Mouse (Mus musculus): ENCODE data around the gene Hist1h4f. TPM values are rescaled to one million over a fixed set of nuclear protein-coding genes. Genes with fewer than 3 reads are reported as not detected.

Hist1h4f gene
- polyA plus RNA-seq, 1 experiment from 2014 or later = 2.0 TPM

DNA sequence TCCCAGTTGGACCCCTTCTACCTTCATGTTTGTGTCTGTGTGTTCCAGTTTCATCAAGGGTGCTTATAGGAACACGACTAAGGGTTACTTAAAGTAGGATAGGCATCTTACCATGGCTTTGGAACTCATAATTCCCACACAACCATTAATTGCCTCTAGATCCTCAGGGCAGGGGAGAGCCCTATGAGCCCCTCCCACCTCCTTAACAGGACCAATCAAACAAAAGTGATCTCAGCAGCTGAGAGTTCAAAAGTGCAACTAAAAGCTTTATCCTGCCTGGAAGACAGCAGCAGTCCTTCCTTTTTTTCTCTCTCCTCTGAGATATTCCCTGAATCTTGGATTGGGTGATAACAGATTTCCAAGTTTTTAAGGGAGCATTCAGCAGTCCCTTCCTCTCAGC lies 41.3 kb downstream of the Hist1h4f start:
- Histone ChIP-seq H3K9ac (no peak overlapping the region), H3K4me3 (replicated peaks) (no peak overlapping the region), H3K4me2 (no peak overlapping the region), H3K27ac (no peak overlapping the region), H3K36me3 (no peaks in the 10 kb centered on the region), H3K9me3 (no peaks in the 10 kb centered on the region), H3K4me1 (peaks cover 7% of the 10 kb centered on the region), H3K27me3 (replicated peaks) (no peaks in the 10 kb centered on the region)
- WGBS = 36% methylated on average over 1 of the region's 1 CpGs
- no peak for ATAC-seq (ENCODE audit: insufficient read depth, low FRiP score, low read depth)

DNA sequence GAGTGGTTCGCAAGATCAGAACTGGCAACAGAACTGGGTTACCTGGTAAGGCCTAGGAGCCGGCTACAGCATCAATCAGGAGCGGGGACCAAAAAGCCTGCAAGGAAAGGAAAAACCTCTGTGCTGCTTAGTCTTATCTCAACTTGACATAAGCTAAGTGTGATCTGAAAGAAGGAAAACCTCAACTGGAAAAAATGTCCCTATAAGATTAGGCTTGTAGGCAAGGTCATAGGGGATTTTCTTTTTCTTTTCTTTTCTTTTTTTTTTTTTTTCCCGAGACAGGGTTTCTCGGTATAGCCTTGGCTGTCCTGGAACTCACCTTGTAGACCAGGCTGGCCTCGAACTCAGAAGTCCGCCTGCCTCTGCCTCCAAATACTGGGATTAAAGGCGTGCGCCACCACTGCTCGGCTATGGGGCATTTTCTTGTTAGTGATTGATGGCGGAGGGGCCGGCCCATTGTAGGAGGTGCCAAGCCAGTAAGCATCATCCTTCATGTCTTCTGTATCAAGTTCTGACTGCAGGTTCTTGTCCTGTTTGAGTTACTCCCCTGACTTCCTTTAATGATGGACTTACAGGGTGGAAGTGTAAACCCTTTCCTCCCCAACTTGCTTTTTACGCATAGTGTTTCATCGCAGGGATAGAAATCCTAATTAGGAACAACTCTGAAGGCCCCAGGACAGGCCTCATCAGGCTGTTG lies 44.5 kb downstream of the Hist1h4f start:
- Histone ChIP-seq H3K36me3 (no peaks in the 10 kb centered on the region), H3K27me3 (replicated peaks) (no peaks in the 10 kb centered on the region), H3K4me1 (peaks cover 7% of the 10 kb centered on the region), H3K9ac (no peak overlapping the region), H3K27ac (no peak overlapping the region), H3K4me2 (0 out of 2 replicates have a peak overlapping the region, but pooled peaks have one; percentile 48), H3K4me3 (replicated peaks) (no peak overlapping the region), H3K9me3 (no peaks in the 10 kb centered on the region)
- WGBS = 40% methylated on average over 14 of the region's 14 CpGs
- no peak for ATAC-seq (ENCODE audit: insufficient read depth, low FRiP score, low read depth)

DNA sequence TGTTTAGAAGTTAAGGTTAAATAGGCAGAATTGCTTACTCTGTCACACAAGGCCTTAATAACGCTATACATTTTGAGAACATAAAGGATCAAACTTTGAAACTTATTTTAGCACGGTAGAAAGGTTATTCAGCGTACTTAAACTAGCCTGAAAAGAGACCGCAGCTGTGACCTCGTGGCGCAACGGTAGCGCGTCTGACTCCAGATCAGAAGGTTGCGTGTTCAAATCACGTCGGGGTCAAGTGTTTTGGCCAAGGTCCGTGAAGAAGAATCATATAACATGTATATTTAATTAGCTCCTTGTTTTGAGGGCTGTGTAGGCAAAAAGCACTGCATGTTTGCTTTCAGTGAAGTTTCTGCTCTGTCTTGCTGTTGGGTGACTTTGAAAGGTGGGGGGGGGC lies 45.1 kb downstream of the Hist1h4f start:
- H3K9ac ChIP-seq = no peak overlapping the region
- H3K36me3 ChIP-seq = no peaks in the 10 kb centered on the region
- H3K4me1 ChIP-seq = peaks cover 7% of the 10 kb centered on the region
- no peaks in the 10 kb centered on the region for H3K9me3 ChIP-seq
- no peak overlapping the region for H3K27ac ChIP-seq
- 0 out of 2 replicates have a peak overlapping the region, but pooled peaks have one; percentile 23 for H3K4me3 ChIP-seq (replicated peaks)
- WGBS = 19% methylated on average over 13 of the region's 13 CpGs
- peak overlapping the region; percentile 48 for H3K4me2 ChIP-seq
- H3K27me3 ChIP-seq (replicated peaks) = no peaks in the 10 kb centered on the region
- ATAC-seq (ENCODE audit: insufficient read depth, low FRiP score, low read depth) = 0 out of 2 replicates have a peak, but pooled peaks have one; percentile 44

DNA sequence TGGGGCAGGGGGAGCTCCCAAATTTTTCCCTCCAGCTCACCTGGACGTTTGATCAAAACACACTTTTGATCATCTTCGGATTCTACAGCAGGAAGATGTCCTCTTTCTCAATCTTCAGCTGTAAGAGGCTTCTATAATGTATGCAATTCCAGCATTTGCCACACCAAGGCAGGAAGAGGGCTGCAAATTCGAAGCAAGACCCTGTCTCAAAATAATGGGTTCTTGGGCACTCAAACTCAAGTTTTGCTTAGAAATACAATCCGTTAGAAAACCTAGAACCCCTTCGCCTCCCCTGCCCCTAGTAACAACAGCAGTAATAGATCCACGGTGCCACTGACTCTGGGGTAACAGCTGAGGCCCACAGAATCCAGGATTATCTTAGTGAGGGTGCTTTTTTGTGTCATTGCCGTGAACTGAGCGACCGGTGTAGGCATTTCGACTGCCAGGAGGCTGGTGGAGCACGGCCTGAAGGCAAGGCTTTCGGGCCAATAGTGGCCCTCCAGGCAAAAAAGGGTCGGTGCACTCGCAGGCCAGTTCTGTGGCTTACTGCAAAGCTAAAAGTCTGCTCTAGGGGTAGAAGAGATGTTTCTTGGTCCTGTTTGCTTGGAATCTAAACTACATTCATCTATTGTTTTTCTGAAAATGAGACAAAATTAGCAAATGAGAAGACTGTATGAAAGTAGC lies 45.6 kb downstream of the Hist1h4f start:
- Histone ChIP-seq H3K4me3 (replicated peaks) (peak overlapping the region; percentile 23), H3K27me3 (replicated peaks) (no peaks in the 10 kb centered on the region), H3K4me1 (peaks cover 7% of the 10 kb centered on the region), H3K9ac (no peak overlapping the region), H3K36me3 (no peaks in the 10 kb centered on the region), H3K4me2 (peak overlapping the region; percentile 48), H3K27ac (no peak overlapping the region), H3K9me3 (no peaks in the 10 kb centered on the region)
- no peak for ATAC-seq (ENCODE audit: insufficient read depth, low FRiP score, low read depth)
- WGBS = 20% methylated on average over 14 of the region's 14 CpGs

DNA sequence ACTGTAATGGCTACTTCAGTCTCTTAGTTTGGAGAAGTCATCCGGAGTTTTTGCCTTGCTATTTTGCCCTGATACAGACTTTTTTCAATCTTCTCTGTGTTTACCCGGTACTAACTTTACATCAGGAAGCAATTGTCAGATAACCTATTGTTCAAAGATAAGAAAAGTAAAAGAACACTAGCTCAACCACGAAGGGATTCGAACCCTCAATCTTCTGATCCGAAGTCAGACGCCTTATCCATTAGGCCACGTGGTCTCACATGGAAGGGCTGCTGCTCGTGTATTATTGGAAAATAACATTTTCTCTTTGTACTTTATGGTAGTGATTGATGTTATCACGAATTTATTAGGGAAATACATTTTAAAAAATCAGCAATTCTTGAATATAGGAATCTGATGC lies 47.7 kb downstream of the Hist1h4f start:
- H3K4me2 ChIP-seq = 0 out of 2 replicates have a peak overlapping the region, but pooled peaks have one; percentile 16
- no peak overlapping the region for H3K27ac ChIP-seq
- no peak overlapping the region for H3K9ac ChIP-seq
- H3K4me1 ChIP-seq = peaks cover 5% of the 10 kb centered on the region
- peak; percentile 24; the same call in 1 of the 2 replicates for ATAC-seq (ENCODE audit: insufficient read depth, low FRiP score, low read depth)
- H3K36me3 ChIP-seq = no peaks in the 10 kb centered on the region
- H3K4me3 ChIP-seq (replicated peaks) = no peak overlapping the region
- H3K9me3 ChIP-seq = no peaks in the 10 kb centered on the region
- H3K27me3 ChIP-seq (replicated peaks) = no peaks in the 10 kb centered on the region
- 5% methylated on average over 9 of the region's 9 CpGs for WGBS

DNA sequence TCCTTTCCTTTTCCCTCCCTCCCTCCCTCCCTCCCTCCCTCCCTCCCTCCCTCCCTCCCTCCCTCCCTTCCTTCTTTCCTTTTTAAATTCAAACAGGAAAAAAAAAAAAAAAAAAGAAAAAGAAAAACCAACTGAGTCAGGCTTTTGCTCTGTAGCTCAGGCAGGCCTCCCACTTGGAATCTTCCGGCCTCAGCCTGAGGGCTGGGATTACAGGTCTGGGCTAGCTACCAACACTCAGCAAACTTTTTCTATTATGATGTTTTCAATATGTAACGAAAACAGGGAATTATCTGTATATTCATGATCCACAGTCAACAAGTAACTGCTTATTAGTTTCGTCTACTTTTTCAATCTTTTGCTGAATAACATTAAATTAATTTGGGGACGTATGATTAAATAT lies 48.5 kb downstream of the Hist1h4f start:
- H3K4me2 ChIP-seq = no peak overlapping the region
- no peaks in the 10 kb centered on the region for H3K27me3 ChIP-seq (replicated peaks)
- no peak overlapping the region for H3K27ac ChIP-seq
- WGBS = 60% methylated on average over 4 of the region's 4 CpGs
- H3K36me3 ChIP-seq = no peaks in the 10 kb centered on the region
- H3K4me3 ChIP-seq (replicated peaks) = no peak overlapping the region
- peaks cover 5% of the 10 kb centered on the region for H3K4me1 ChIP-seq
- H3K9ac ChIP-seq = no peak overlapping the region
- no peaks in the 10 kb centered on the region for H3K9me3 ChIP-seq
- no peak for ATAC-seq (ENCODE audit: insufficient read depth, low FRiP score, low read depth)

DNA sequence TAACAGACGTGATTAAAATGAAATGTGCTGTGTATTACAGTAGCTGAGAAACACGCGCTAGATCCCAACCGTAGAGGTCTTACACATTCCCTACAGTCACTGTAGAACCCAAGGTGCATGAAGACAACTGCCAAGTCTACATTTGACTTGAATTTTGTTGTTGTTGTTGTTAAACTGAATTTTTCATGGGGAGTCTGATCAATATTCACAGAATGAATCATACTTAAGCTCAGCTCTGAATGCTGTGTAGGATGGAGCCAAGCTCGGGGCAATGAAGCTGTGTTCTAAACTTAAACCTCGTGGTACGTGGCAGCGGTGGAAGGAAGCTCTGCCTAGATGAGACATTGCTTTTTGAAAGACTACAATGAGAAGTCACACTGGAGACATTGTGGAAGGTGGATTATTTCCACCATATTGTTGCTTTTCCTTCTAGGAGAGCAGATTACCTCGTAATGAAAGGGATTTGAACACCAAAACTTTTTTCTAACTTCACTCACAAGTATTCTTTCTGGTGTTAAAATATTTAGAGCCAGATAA lies 49.3 kb downstream of the Hist1h4f start:
- Histone ChIP-seq H3K36me3 (no peaks in the 10 kb centered on the region), H3K4me3 (replicated peaks) (peak overlapping the region; percentile 2; the same call in 1 of the 2 replicates)

DNA sequence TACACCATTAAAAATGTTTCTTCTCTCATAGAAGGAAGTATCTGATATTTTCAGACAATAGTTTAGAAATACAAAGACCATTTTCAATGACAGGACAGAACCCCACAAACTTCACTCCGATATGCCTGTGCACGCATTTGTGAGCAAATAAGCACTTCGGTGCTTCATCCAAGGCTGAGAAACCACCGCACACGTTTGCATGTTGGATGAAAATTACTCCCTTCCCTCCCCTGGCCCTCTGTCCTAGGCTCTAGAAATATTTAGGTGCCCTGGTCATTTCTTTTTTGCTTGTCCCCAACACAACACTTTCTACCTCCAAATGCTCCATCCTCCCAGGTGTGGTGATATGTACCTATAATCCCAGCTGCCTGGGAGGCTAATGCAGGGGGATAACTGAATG lies 49.9 kb downstream of the Hist1h4f start:
- peak overlapping the region; percentile 2; the same call in 1 of the 2 replicates for H3K4me3 ChIP-seq (replicated peaks)
- H3K4me2 ChIP-seq = peak overlapping the region; percentile 34; the same call in 1 of the 2 replicates
- no peaks in the 10 kb centered on the region for H3K27me3 ChIP-seq (replicated peaks)
- 37% methylated on average over 5 of the region's 5 CpGs for WGBS
- no peak overlapping the region for H3K9ac ChIP-seq
- peaks cover 5% of the 10 kb centered on the region for H3K4me1 ChIP-seq
- no peak for ATAC-seq (ENCODE audit: insufficient read depth, low FRiP score, low read depth)
- no peaks in the 10 kb centered on the region for H3K9me3 ChIP-seq
- no peak overlapping the region for H3K27ac ChIP-seq
- H3K36me3 ChIP-seq = no peaks in the 10 kb centered on the region

More for the DNA sequence above, 49.3 kb downstream of the Hist1h4f start:
- Histone ChIP-seq H3K4me1 (peaks cover 5% of the 10 kb centered on the region), H3K4me2 (peak overlapping the region; percentile 25; the same call in 1 of the 2 replicates), H3K27me3 (replicated peaks) (no peaks in the 10 kb centered on the region), H3K27ac (no peak overlapping the region), H3K9me3 (no peaks in the 10 kb centered on the region), H3K9ac (no peak overlapping the region)
- 33% methylated on average over 9 of the region's 9 CpGs for WGBS
- ATAC-seq (ENCODE audit: insufficient read depth, low FRiP score, low read depth) = no peak

Small RNA genes lying within 50 kb of the gene (microRNA-seq; reads per million reads assigned to microRNA genes)
- gene Gm44297 = 0.77 reads per million
- gene Gm44359 = not detected
- gene Gm44394 = not detected
- 0.97 reads per million for gene n-TStga1

Other genes starting within 250 kb of the Hist1h4f start
- 40.9 and 42.0 TPM in 2 replicates for gene Zfp322a, start 182.4 kb downstream of the Hist1h4f start, polyA plus RNA-seq (2015; fragmentation: Nextera tagmentation; extraction: Ambion mirVana)
- gene Abt1, start 127.8 kb downstream of the Hist1h4f start, polyA plus RNA-seq (2015; fragmentation: Nextera tagmentation; extraction: Ambion mirVana) = 10.7 and 11.9 TPM in 2 replicates
- 0.09 and 0.22 TPM in 2 replicates for gene Btn1a1, start 85.7 kb downstream of the Hist1h4f start, polyA plus RNA-seq (2015; fragmentation: Nextera tagmentation; extraction: Ambion mirVana)
- gene Btn2a2, start 62.8 kb downstream of the Hist1h4f start, polyA plus RNA-seq (2015; fragmentation: Nextera tagmentation; extraction: Ambion mirVana) = 0.08 and 0.15 TPM in 2 replicates
- 6.1 and 7.3 TPM in 2 replicates for gene Hist1h4h, start 20.6 kb downstream of the Hist1h4f start, polyA plus RNA-seq (2015; fragmentation: Nextera tagmentation; extraction: Ambion mirVana)
- gene Hist1h2af, start 17.7 kb downstream of the Hist1h4f start, polyA plus RNA-seq (2015; fragmentation: Nextera tagmentation; extraction: Ambion mirVana) = 4.1 and 13.0 TPM in 2 replicates
- gene Hist1h3g, start 16.2 kb downstream of the Hist1h4f start, polyA plus RNA-seq (2015; fragmentation: Nextera tagmentation; extraction: Ambion mirVana) = 6.5 and 7.3 TPM in 2 replicates
- gene Hist1h2bh, start 8.3 kb downstream of the Hist1h4f start, polyA plus RNA-seq (2015; fragmentation: Nextera tagmentation; extraction: Ambion mirVana) = 1.0 and 1.5 TPM in 2 replicates
- gene Hist1h3f, start 7.6 kb downstream of the Hist1h4f start, polyA plus RNA-seq (2015; fragmentation: Nextera tagmentation; extraction: Ambion mirVana) = 0.83 and 0.94 TPM in 2 replicates
- gene Hist1h1d, start 1.6 kb upstream of the Hist1h4f start, polyA plus RNA-seq (2015; fragmentation: Nextera tagmentation; extraction: Ambion mirVana) = 0.89 and 0.98 TPM in 2 replicates
- 6.7 TPM in 2 replicates for gene Hist1h3e, start 10.7 kb upstream of the Hist1h4f start, polyA plus RNA-seq (2015; fragmentation: Nextera tagmentation; extraction: Ambion mirVana)
- 95.8 and 121 TPM in 2 replicates for gene Hist1h2ae, start 19.6 kb upstream of the Hist1h4f start, polyA plus RNA-seq (2015; fragmentation: Nextera tagmentation; extraction: Ambion mirVana)
- 11.7 and 17.0 TPM in 2 replicates for gene Hist1h2bg, start 19.7 kb upstream of the Hist1h4f start, polyA plus RNA-seq (2015; fragmentation: Nextera tagmentation; extraction: Ambion mirVana)
- gene Hist1h2bf, start 22.5 kb upstream of the Hist1h4f start, polyA plus RNA-seq (2015; fragmentation: Nextera tagmentation; extraction: Ambion mirVana) = 3.5 and 3.8 TPM in 2 replicates
- gene Hist1h2ad, start 22.7 kb upstream of the Hist1h4f start, polyA plus RNA-seq (2015; fragmentation: Nextera tagmentation; extraction: Ambion mirVana) = 2.4 and 3.4 TPM in 2 replicates
- gene Hist1h3d, start 24.1 kb upstream of the Hist1h4f start, polyA plus RNA-seq (2015; fragmentation: Nextera tagmentation; extraction: Ambion mirVana) = 5.7 and 7.9 TPM in 2 replicates
- gene Hist1h4d, start 29.9 kb upstream of the Hist1h4f start, polyA plus RNA-seq (2015; fragmentation: Nextera tagmentation; extraction: Ambion mirVana) = 117 and 130 TPM in 2 replicates
- 2.9 TPM in 2 replicates for gene Hist1h2be, start 69.5 kb upstream of the Hist1h4f start, polyA plus RNA-seq (2015; fragmentation: Nextera tagmentation; extraction: Ambion mirVana)
- gene Hist1h1e, start 70.9 kb upstream of the Hist1h4f start, polyA plus RNA-seq (2015; fragmentation: Nextera tagmentation; extraction: Ambion mirVana) = 24.6 and 25.3 TPM in 2 replicates
- 1.9 and 2.4 TPM in 2 replicates for gene Hist1h2ac, start 132.3 kb upstream of the Hist1h4f start, polyA plus RNA-seq (2015; fragmentation: Nextera tagmentation; extraction: Ambion mirVana)
- gene Hist1h2bc, start 132.6 kb upstream of the Hist1h4f start, polyA plus RNA-seq (2015; fragmentation: Nextera tagmentation; extraction: Ambion mirVana) = 104 and 105 TPM in 2 replicates
- 0.19 TPM in 1 of 2 replicates, not detected in the other for gene Hist1h1t, start 144.2 kb upstream of the Hist1h4f start, polyA plus RNA-seq (2015; fragmentation: Nextera tagmentation; extraction: Ambion mirVana)
- gene Hist1h4c, start 146.8 kb upstream of the Hist1h4f start, polyA plus RNA-seq (2015; fragmentation: Nextera tagmentation; extraction: Ambion mirVana) = 4.0 and 6.1 TPM in 2 replicates
- gene Hfe, start 159.2 kb upstream of the Hist1h4f start, polyA plus RNA-seq (2015; fragmentation: Nextera tagmentation; extraction: Ambion mirVana) = 7.9 and 8.8 TPM in 2 replicates
- 50.6 and 54.3 TPM in 2 replicates for gene Hist1h1c, start 187.2 kb upstream of the Hist1h4f start, polyA plus RNA-seq (2015; fragmentation: Nextera tagmentation; extraction: Ambion mirVana)
- gene Hist1h3c, start 194.0 kb upstream of the Hist1h4f start, polyA plus RNA-seq (2015; fragmentation: Nextera tagmentation; extraction: Ambion mirVana) = 5.5 and 5.7 TPM in 2 replicates
- 2.5 and 3.4 TPM in 2 replicates for gene Hist1h2bb, start 195.1 kb upstream of the Hist1h4f start, polyA plus RNA-seq (2015; fragmentation: Nextera tagmentation; extraction: Ambion mirVana)
- 43.8 and 63.1 TPM in 2 replicates for gene Hist1h2ab, start 199.5 kb upstream of the Hist1h4f start, polyA plus RNA-seq (2015; fragmentation: Nextera tagmentation; extraction: Ambion mirVana)
- 7.4 and 10.6 TPM in 2 replicates for gene Hist1h3b, start 200.6 kb upstream of the Hist1h4f start, polyA plus RNA-seq (2015; fragmentation: Nextera tagmentation; extraction: Ambion mirVana)
- 3.5 and 4.1 TPM in 2 replicates for gene Hist1h4b, start 205.4 kb upstream of the Hist1h4f start, polyA plus RNA-seq (2015; fragmentation: Nextera tagmentation; extraction: Ambion mirVana)
- gene Hist1h4a, start 209.6 kb upstream of the Hist1h4f start, polyA plus RNA-seq (2015; fragmentation: Nextera tagmentation; extraction: Ambion mirVana) = 0.42 and 0.55 TPM in 2 replicates
- gene Hist1h3a, start 210.7 kb upstream of the Hist1h4f start, polyA plus RNA-seq (2015; fragmentation: Nextera tagmentation; extraction: Ambion mirVana) = 4.8 and 6.9 TPM in 2 replicates
- 2.0 and 2.9 TPM in 2 replicates for gene Hist1h1a, start 212.0 kb upstream of the Hist1h4f start, polyA plus RNA-seq (2015; fragmentation: Nextera tagmentation; extraction: Ambion mirVana)
- 0.06 TPM in 1 of 2 replicates, not detected in the other for gene Trim38, start 218.3 kb upstream of the Hist1h4f start, polyA plus RNA-seq (2015; fragmentation: Nextera tagmentation; extraction: Ambion mirVana)

Measured in stomach, embryonic 15.5 days (tissue).